Mouse (Mus musculus): Measurements from ENCODE around the gene Gkn2. TPM values are rescaled to one million over a fixed set of nuclear protein-coding genes. Genes with fewer than 3 reads are reported as not detected.

Gkn2 gene
- polyA plus RNA-seq, 1 experiment from 2014 or later, result not detected

- Histone ChIP-seq H3K36me3 (ENCODE audit: inconsistent target) (no peaks in the 10 kb centered on the region), H3K4me3 (ENCODE audit: inconsistent target) (no peak overlapping the region), H3K79me2 (ENCODE audit: inconsistent target) (no peaks in the 10 kb centered on the region), H3K27ac (no peak overlapping the region)
- 41% methylated on average over 7 of the region's 7 CpGs for WGBS (ENCODE audit: missing documents)
Measured at GRCm38 (mm10) chr6:87386203-87386602, 13.0 kb downstream of the Gkn2 start.

GRCm38 (mm10) chr6:87386681-87387080, 13.5 kb downstream of the Gkn2 start:
- whole genome bisulfite sequencing (ENCODE audit: missing documents), result 91% methylated on average over 10 of the region's 10 CpGs
- H3K36me3 ChIP-seq (ENCODE audit: inconsistent target), result no peaks in the 10 kb centered on the region
- no peak overlapping the region for H3K27ac ChIP-seq
- no peak overlapping the region for H3K4me3 ChIP-seq (ENCODE audit: inconsistent target)
- H3K79me2 ChIP-seq (ENCODE audit: inconsistent target), result no peaks in the 10 kb centered on the region

- Histone ChIP-seq H3K79me2 (ENCODE audit: inconsistent target) (no peaks in the 10 kb centered on the region), H3K4me3 (ENCODE audit: inconsistent target) (no peak within 1 kb of the TSS), H3K36me3 (ENCODE audit: inconsistent target) (no peaks in the 10 kb centered on the region), H3K27ac (no peak within 1 kb of the TSS)
- 55% methylated on average over 7 of the region's 7 CpGs for WGBS (ENCODE audit: missing documents)
Measured at GRCm38 (mm10) chr6:87388877-87389276, 15.7 kb downstream of the Gkn2 start, which contains the start of gene Gkn3. TSS of gene Gkn3 (minus strand) at chr6:87388935.

DNA sequence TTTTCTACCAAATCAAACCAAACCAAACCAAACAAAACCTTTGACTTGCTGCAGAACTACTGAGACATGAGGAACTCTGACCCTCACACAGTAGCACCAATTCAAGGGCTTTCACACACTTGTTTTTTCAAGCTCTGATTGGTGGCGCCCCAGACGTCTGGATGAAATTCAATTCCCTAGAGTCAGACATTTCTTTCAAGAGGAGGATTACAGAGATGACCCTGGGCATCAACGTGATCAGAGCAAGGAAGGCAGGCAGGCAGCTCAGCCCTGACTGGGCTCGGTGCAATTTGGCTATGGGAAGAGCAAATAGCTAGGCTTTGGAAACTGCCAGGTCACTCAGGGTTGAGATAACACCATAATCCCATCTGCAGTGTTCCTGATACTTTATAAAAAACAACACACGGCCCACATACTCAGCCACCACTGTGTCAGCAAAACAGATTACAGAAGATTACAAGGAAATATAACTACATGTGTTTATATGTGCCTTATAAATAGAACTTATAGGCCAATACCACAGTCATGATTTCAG, 16.4 kb downstream of the Gkn2 start:
- H3K27ac ChIP-seq, result no peak overlapping the region
- no peaks in the 10 kb centered on the region for H3K79me2 ChIP-seq (ENCODE audit: inconsistent target)
- H3K4me3 ChIP-seq (ENCODE audit: inconsistent target), result no peak overlapping the region
- no peaks in the 10 kb centered on the region for H3K36me3 ChIP-seq (ENCODE audit: inconsistent target)
- 87% methylated on average over 4 of the region's 5 CpGs for WGBS (ENCODE audit: missing documents)

GRCm38 (mm10) chr6:87393466-87394205, 20.5 kb downstream of the Gkn2 start:
- Histone ChIP-seq H3K4me3 (ENCODE audit: inconsistent target) (no peak overlapping the region), H3K79me2 (ENCODE audit: inconsistent target) (no peaks in the 10 kb centered on the region), H3K27ac (no peak overlapping the region), H3K36me3 (ENCODE audit: inconsistent target) (no peaks in the 10 kb centered on the region)
- WGBS (ENCODE audit: missing documents), result 44% methylated on average over 7 of the region's 8 CpGs

GRCm38 (mm10) chr6:87394783-87395182, 21.6 kb downstream of the Gkn2 start:
- H3K27ac ChIP-seq, result no peak overlapping the region
- no peaks in the 10 kb centered on the region for H3K79me2 ChIP-seq (ENCODE audit: inconsistent target)
- 79% methylated on average over 9 of the region's 9 CpGs for WGBS (ENCODE audit: missing documents)
- H3K4me3 ChIP-seq (ENCODE audit: inconsistent target), result no peak overlapping the region
- H3K36me3 ChIP-seq (ENCODE audit: inconsistent target), result no peaks in the 10 kb centered on the region

GRCm38 (mm10) chr6:87399137-87399536, 26.0 kb downstream of the Gkn2 start:
- Histone ChIP-seq H3K36me3 (ENCODE audit: inconsistent target) (no peaks in the 10 kb centered on the region), H3K4me3 (ENCODE audit: inconsistent target) (no peak overlapping the region), H3K27ac (no peak overlapping the region), H3K79me2 (ENCODE audit: inconsistent target) (no peaks in the 10 kb centered on the region)
- WGBS (ENCODE audit: missing documents), result 6% methylated on average over 5 of the region's 5 CpGs

DNA sequence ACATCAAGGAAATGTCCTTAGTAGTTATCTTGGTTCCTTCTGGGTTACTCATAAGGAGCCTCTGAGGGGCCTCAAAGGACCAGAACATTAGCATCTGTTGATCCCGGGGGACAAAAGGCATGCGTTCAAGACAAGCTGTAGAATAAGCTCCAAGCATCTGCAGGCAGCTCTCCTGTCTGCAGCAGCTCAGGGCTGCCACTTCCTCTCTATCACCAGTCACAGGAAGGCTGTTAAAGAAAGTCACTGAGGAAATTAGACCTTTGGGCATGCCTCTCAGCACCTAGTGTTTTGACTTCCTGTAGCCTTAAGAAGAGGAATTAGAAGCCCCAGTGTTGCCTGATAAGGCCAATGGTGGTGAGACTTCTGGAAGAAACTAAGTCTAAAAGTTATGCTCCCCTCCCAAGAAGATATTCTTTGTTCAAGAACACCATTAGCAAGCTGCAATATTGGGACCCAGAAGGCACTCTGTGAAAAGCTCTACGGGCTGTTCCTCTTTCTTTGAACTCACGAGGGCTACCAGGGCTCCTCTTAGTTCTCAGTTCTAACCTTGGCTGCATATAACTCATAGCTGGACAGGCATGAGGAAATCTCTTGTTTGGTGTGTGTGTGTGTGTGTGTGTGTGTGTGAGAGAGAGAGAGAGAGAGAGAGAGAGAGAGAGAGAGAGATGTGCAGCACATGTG, 26.9 kb downstream of the Gkn2 start:
- WGBS (ENCODE audit: missing documents), result 2% methylated on average over 4 of the region's 4 CpGs
- Histone ChIP-seq H3K27ac (no peak overlapping the region), H3K36me3 (ENCODE audit: inconsistent target) (no peaks in the 10 kb centered on the region), H3K4me3 (ENCODE audit: inconsistent target) (no peak overlapping the region), H3K79me2 (ENCODE audit: inconsistent target) (no peaks in the 10 kb centered on the region)

DNA sequence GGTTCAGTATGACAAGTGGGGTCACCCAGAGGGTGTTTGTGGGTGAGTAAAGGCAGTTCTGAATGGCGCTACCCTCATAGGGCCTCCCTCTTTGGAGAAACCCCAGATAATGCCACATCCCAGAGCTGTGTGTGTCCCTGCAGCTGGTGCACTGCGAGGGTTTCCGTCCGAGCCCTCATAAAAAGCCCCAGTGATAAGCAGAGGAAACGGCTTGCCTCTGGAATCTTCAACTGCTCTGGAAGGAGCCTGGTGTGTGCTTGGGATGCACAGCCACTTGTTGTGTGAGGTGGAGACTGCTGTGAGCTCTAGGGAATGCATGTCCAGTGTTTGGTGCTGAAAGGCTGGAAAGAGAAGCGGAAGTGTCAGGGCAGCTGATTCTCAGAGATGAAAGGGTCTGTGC, 28.3 kb downstream of the Gkn2 start:
- Histone ChIP-seq H3K79me2 (ENCODE audit: inconsistent target) (no peaks in the 10 kb centered on the region), H3K4me3 (ENCODE audit: inconsistent target) (no peak overlapping the region), H3K27ac (no peak overlapping the region), H3K36me3 (ENCODE audit: inconsistent target) (no peaks in the 10 kb centered on the region)
- 94% methylated on average over 6 of the region's 6 CpGs for WGBS (ENCODE audit: missing documents)

DNA sequence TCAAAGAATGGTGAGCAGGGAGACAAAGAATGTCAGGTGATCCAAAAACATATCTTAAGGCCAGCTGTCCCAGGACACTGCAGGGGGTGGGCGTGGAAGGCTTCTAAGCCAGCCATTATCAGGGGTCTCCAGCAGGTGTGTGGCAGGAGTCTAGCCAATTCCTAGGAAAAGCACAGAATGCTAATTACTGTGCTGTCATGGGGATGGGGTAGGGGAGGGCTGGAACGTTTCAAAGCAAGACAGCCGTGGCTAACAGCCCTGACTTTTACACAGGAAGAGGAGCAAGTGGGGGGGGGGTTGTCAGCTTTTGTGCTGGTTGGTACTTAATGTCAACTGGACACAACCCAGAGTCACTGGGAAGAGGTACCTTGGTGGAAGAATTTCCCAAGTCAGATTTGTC, 38.9 kb downstream of the Gkn2 start:
- Histone ChIP-seq H3K36me3 (ENCODE audit: inconsistent target) (no peaks in the 10 kb centered on the region), H3K4me3 (ENCODE audit: inconsistent target) (no peak overlapping the region), H3K79me2 (ENCODE audit: inconsistent target) (no peaks in the 10 kb centered on the region), H3K27ac (no peak overlapping the region)
- 60% methylated on average over 3 of the region's 3 CpGs for WGBS (ENCODE audit: missing documents)

DNA sequence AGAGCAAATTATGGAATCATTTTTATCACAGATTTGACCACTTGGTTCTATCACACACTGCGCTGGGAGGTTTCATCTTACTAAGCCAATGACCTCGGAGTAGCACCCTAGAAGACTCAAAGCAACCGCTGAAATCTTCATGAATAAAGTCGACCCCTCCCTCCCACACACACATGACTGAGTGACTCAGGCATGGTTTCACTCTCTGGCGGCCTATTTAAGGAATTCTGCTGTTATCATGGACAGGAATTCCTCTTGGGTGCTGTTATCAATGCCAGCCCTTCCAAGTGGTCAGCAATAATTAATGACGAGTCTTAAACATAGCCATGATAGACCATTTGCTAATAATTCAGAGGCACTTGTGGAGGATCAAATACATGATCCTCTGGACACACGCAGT, 49.1 kb downstream of the Gkn2 start:
- Histone ChIP-seq H3K79me2 (ENCODE audit: inconsistent target) (no peaks in the 10 kb centered on the region), H3K27ac (no peak overlapping the region), H3K36me3 (ENCODE audit: inconsistent target) (no peaks in the 10 kb centered on the region), H3K4me3 (ENCODE audit: inconsistent target) (no peak overlapping the region)
- WGBS (ENCODE audit: missing documents), result 92% methylated on average over 7 of the region's 7 CpGs

GRCm38 (mm10) chr6:87424037-87424816, 51.1 kb downstream of the Gkn2 start:
- 72% methylated on average over 19 of the region's 19 CpGs for WGBS (ENCODE audit: missing documents)
- Histone ChIP-seq H3K79me2 (ENCODE audit: inconsistent target) (no peaks in the 10 kb centered on the region), H3K4me3 (ENCODE audit: inconsistent target) (no peak overlapping the region), H3K27ac (no peak overlapping the region), H3K36me3 (ENCODE audit: inconsistent target) (no peaks in the 10 kb centered on the region)

DNA sequence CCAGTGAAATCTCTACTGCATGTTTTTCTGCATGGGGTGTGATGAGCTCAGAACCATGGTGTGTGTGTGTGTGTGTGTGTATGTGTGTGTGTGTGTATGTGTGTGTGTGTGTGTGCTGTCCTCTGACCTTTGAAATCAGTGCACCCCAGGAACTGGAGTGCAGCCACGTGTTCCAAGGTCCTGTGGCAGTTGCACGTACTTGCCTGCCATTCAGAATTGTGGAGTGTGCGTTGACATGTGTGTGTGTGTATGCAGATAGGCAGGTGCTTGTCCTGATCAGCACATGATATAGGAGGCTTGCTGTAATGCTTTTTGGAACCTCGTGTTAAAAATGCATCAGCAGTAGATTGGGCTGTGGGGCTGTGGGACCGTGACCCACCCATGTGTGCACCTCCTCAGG, 53.8 kb downstream of the Gkn2 start:
- no peaks in the 10 kb centered on the region for H3K79me2 ChIP-seq (ENCODE audit: inconsistent target)
- 95% methylated on average over 5 of the region's 5 CpGs for WGBS (ENCODE audit: missing documents)
- H3K4me3 ChIP-seq (ENCODE audit: inconsistent target), result no peak overlapping the region
- no peaks in the 10 kb centered on the region for H3K36me3 ChIP-seq (ENCODE audit: inconsistent target)
- H3K27ac ChIP-seq, result no peak overlapping the region

- WGBS (ENCODE audit: missing documents), result 93% methylated on average over 8 of the region's 8 CpGs
- no peak overlapping the region for H3K27ac ChIP-seq
Measured at GRCm38 (mm10) chr6:87427616-87428015, 54.5 kb downstream of the Gkn2 start.

More at GRCm38 (mm10) chr6:87427616-87428015, 54.5 kb downstream of the Gkn2 start:
- Histone ChIP-seq H3K36me3 (ENCODE audit: inconsistent target) (no peaks in the 10 kb centered on the region), H3K4me3 (ENCODE audit: inconsistent target) (no peak overlapping the region), H3K79me2 (ENCODE audit: inconsistent target) (no peaks in the 10 kb centered on the region)
